Mouse (Mus musculus) thymus, postnatal 4 days (tissue): Measurements from ENCODE around the gene Hyal1.

ENCODE experiments used
- DNase-seq: peaks from one replicate; pipeline ENCODE4 v3.0.0; 2021

The Hyal1 gene

DNA sequence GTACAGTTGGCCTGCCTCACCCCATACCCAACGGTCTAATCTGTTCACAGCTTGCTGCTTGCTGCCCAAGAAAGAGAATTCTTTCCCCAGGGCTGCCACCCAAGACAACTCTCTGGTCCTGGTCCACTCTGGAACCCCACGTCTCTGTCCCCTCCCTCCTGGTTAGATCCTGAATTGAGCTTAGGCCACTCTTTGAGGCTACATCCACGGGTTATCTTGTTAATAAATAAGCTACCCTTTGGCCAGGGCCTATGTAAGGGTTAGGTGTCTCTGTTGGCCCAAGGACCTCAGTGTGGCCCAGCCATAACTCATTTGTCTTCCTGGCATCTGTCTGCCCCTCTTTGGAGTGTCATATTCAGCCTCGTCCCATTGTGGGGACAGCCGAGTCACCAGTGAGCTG is 21.7 kb downstream of the Hyal1 start:
- DNase-seq: no peak

DNA sequence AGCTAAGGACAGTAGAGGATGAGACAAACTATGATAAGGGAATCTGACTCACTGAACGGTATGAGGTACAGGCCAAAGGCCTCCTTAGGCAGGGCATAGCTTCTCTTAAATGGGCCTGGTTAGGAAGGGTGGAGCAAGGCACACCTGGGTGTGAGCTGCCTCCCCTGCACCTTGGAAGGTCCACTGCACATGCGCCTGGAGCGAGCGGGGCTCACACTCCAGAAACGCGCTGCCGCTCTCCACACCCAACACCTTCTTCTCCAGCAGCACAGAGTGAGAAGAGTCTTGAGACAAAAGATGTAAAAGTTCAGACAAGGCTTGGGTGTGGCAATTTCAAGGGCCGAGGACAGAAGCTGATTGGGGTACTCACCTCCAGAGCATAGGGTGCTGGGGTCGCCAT is 22.7 kb downstream of the Hyal1 start:
- no peak for DNase-seq

DNA sequence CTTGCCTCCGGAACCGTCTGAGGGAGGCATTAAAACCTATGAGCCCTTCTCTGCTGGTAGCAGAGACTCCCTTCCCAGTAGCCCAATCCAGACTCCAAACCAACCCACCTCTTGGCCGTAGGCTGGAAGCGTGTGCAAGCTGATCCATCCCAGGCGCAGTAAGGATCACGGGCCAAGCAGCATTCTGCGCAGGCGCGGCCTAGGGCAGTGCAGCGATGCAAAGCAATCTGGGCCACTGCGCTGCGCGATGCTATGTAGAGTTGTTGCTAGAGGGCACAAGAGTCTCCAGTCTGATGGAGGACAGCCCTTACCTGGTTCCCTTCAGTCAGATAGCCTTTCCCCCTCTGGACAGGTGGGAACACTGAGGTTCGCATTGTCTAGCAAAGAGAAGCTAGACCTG is 23.1 kb downstream of the Hyal1 start:
- DNase-seq: peak; percentile 51

GRCm38 (mm10) chr9:107600745-107601144 is 24.0 kb downstream of the Hyal1 start:
- DNase-seq: peak; percentile 66

- peak; percentile 29 for DNase-seq
Observed at GRCm38 (mm10) chr9:107601275-107601674, 24.5 kb downstream of the Hyal1 start.

DNA sequence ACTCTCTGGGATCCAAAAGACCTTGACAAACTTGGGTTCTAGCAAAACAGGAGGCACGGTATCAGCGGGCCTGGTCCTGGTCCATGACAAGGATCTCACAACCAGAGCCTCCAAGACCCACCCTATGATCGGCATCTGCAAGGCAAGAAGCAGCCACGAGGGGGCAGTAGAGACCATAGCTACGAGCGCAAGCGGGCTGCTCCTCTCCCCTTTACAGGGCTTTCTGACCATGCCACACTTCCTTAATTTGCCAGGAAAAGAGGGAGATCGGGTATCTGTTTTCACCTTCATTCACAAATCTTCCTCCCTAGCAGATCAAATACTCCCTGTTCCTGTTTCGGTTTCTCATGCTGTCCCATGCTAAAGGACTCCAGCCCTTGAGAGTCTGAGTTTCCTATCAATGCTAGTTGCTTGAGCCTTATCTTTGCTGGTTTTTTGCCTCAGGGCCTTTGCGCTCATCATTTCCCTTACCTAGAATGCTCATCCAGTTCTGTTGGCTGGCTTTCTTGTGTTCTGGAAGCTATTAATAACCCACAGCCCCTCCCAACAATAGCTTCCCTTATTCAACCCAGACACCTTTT is 25.4 kb downstream of the Hyal1 start:
- peak; percentile 97 for DNase-seq

- DNase-seq: no peak
Observed at GRCm38 (mm10) chr9:107603251-107603650, 26.5 kb downstream of the Hyal1 start.

GRCm38 (mm10) chr9:107605041-107605661 is 28.4 kb downstream of the Hyal1 start:
- no peak for DNase-seq

DNA sequence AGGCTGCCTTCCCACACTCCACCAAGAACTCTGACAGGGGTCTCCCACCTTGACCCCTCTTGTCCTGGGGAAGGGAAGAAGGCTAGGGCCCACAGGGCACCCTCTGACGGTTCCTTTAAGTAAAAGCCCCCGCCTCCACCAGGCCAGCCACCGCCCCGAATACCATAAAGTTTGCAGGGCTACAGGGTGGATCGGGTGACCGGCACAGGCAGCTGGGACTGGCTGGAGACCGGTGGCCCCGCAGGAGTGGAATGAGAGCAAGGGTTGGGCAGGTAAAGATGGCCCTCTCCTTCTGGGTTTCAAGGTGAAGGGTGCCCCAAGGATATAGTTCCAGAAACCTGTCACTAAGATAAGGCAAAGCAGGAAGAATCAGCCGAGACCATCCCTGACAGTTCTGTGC is 29.9 kb downstream of the Hyal1 start:
- no peak for DNase-seq

GRCm38 (mm10) chr9:107607036-107607435 is 30.3 kb downstream of the Hyal1 start:
- DNase-seq: no peak

GRCm38 (mm10) chr9:107607653-107608245 is 31.0 kb downstream of the Hyal1 start:
- no peak for DNase-seq

- no peak for DNase-seq
Observed at GRCm38 (mm10) chr9:107608741-107609432, 32.2 kb downstream of the Hyal1 start, which contains the start of gene Sema3b. Gene Sema3b, minus strand, starts transcription at chr9:107609229.

DNA sequence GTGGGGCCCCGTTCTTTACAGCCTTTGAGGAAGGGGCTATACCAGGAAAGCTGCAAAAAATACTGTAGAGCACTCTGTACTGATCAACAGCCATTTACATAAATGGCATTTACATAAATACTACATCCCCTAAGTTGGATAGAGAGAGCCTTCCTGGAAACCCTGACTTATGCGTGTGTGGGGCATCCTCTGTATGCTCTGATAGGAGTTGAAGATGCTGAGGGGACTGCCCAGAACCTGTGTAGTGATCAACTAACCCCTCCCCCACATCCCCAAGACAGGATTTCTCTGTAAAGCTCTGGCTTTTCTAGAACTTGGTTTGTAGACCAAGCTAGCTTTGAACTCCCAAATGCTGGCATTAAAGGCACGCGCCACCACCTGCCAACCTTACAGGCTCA is 32.7 kb downstream of the Hyal1 start:
- no peak for DNase-seq

GRCm38 (mm10) chr9:107611456-107612190 is 34.9 kb downstream of the Hyal1 start:
- no peak for DNase-seq

- DNase-seq: peak; percentile 99
Observed at GRCm38 (mm10) chr9:107612191-107612944, 35.6 kb downstream of the Hyal1 start.

DNA sequence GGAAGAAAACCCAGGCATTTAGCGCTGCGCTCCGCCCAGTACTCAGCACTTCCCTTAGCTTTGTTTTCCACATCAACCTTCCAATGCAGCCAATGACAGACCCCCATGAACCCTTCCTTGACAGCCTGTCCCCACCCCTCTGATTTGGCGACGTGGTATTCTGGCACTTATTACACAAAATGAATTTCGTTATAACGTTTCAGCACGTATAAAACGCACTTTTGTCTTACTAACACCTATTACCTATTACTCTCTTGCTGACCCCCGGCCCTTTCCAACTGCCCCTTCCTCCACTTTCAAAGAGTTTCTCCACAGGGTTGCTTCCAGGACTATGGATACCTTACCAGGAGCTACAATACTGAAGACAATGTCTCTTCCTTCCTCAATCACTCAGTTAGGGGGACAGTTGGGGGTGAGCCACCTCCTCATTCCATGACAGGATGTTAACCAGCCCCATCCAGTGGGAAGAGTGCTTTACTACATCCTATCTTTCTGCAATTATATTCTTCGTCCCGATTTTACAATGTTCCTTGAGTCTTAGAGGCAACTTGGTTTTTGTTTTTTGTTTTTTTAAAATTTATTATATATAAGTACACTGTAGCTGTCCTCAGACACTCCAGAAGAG is 36.3 kb downstream of the Hyal1 start:
- DNase-seq: no peak

DNA sequence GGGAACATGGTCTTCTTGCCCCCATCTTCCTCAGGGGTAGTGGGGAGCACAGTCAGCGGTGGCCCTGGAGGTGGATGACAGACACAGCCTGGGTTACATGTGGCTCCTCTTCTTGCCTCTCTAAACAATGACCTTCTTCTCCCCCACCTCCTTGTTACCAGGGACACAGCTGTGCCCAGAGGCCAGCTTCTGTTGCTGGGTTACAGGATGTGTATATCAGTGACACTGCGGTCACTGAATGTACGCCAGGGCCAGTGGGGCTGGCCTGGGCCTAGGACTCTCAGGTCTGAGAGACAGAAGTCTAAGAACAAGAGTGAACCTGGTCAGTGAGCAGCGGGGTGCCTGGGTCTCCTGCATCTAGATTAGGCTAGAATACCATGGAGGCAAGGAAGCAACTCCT is 38.3 kb downstream of the Hyal1 start:
- no peak for DNase-seq

DNA sequence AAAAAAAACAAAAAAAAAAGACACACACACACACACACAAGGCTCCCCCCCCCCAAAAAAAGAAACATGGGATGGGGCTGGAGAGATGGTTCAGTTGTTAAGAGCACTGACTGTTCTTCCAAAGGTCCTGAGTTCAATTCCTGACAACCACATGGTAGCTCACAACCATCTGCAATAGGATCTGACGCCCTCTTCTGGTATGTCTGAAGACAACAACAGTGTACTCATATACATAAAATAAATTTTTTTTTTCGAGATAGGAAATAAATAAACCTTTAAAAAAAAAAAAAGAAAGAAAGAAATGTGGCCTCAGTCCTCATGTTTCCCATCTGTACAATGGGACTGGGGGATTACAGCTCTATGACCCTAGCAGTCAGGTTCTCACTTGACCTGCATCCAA is 40.7 kb downstream of the Hyal1 start:
- no peak for DNase-seq

- DNase-seq: no peak
Observed at GRCm38 (mm10) chr9:107618098-107618497, 41.4 kb downstream of the Hyal1 start.

DNA sequence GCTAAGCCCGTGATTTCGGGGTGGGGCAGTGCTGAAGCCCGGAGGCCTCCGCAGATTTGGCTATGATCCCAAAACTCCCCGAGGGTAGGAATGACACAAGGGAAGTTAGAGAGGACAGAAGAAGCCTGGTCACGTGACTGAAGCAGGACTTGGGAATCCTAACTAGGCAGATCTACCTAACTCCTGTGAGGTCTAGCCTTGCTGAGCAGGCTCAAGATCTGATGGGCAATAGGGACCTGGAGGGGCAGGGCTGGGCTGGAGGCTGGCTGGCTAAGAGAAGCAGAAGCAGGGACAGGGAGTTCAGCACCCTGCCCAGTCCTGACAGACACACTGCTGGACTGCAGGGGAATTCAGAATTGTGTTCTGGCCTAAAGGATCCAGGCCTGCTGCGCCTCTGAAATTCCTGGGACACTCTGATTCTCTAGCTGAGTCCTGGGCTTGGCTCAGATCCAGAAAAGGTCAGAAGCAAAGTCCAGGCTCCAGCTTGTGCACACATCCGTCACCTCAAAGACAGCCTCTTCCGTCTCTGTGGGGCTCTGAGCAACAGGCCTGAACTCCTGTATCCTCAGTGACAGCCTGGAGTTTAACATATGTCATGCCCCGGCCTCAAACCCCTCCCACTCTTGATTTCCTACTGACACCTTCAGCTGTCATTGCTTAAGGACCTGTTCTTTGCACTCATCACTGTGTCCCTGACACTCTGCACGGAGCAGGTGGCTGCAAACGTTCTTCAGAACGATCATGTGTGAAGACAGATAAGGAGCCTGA is 42.2 kb downstream of the Hyal1 start:
- no peak for DNase-seq

DNA sequence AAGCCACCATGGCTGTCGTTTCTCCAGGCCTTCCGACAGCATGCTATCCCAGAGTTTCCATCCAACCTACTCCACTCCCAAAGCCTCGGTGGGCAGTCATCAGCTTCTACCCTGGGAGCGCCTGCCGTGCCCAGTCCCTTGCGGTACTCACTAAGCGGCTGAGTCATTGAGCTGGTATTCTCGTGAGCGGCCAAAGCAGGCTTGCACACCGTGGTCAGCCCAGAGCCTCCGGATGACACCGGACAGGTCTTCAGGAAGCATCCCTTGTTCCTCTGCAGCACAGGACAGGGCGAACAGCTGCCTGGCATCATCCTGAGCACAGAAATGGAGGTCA is 42.8 kb downstream of the Hyal1 start:
- DNase-seq: no peak
